Mouse (Mus musculus) liver, adult 2 months (tissue): ENCODE data around the gene Kcnc1.

Experiments
- CTCF ChIP-seq: fragments of 200-500 bp; IDR thresholded peaks from 2 replicates; pipeline ENCODE4 v1.5.1; 2011; ENCODE audit warnings: low read depth, low read length, control low read depth
- POLR2A ChIP-seq: fragments of 200-500 bp; IDR thresholded peaks from 2 replicates; pipeline ENCODE4 v1.6.1; 2011; ENCODE audit warnings: low read length, control low read depth; ENCODE audit not compliant: insufficient read depth; ENCODE audit errors: extremely low read depth

- TF ChIP-seq POLR2A = no peak
- TF ChIP-seq CTCF = no peak
These were observed 34.5 kb upstream of the Kcnc1 start for GRCm38 (mm10) chr7:46361776-46362175.
